Mouse (Mus musculus): ENCODE measurements around the gene 3110001I22Rik.

The 3110001I22Rik gene

DNA sequence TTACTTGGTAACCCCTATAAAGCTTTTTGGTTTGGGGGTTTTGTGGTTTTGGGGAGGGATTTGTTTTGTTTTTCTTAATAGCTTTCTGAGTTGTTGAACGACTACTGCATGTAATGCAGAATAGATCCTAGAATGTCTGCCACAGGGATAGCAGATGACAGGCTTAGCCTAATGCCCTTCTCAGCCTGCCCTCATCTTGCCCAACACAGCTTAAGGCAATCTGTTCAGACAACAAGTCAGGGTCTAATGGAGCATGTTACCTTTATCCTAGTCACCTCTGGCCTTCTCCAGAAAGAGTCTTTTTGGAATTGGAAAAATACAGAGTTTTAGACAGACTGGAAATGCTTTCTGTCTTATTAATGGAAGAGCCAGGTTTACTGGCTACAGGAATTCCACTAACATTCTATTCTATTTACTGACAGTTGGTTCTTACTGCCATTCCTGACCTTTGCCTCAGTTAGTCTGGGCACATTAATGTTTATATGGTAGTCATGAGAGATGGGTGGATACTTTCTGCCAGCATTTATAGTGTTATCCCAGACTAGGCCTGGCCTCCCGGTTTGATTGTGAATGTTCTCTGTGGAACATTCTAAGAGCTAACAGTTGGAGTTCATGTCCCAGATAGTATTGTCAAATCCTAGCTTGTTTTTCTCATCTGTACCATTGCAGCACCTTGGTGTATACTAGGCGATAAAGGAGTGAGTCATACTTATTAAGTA, 7.0 kb downstream of the 3110001I22Rik start:
- CTCF ChIA-PET: interaction anchor here in 2 of 4 experiments (0.6 to 1.4 kb wide), 3 partner anchors 22 to 39 kb away, joined by 3 to 5 read pairs (median 4); no protein-coding TSS in a partner anchor

DNA sequence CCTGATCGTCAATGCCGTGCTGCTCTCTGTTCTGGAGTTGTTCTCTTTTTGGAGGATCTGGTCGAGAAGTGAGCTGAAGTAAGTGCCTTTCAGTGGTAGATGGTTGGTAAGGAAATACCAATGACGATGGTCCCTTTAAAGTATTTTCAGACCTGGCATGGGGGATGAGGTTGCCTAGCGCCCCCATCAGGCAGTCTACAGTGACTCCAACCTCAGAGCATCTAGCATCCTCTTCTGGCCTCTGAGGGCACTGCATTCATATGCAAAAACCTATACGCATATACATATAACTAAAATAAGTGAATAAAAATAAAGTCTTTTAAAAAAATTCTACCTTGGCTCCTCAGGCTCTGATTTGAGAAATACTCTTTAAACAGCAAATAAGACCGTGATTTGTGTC, 27.3 kb downstream of the 3110001I22Rik start:
- ChIA-PET CTCF (interaction anchor here in 3 of 4 experiments (0.5 to 1.5 kb wide), 8 partner anchors 9 to 301 kb away, joined by 3 to 4 read pairs (median 3); no protein-coding TSS in a partner anchor), POLR2A (interaction anchor here in 2 of 4 experiments (0.8 to 2.1 kb wide), 5 partner anchors 19 to 81 kb away, joined by 3 to 5 read pairs (median 4); partner anchors contain the start of genes 3110001I22Rik (in 1 of the 2), Bfar (in 1 of the 2) and Rrn3 (in 1 of the 2))

More for the DNA sequence above, 7.0 kb downstream of the 3110001I22Rik start:
- POLR2A ChIA-PET: interaction anchor here in 1 of 4 experiments (0.7 to 1.6 kb wide), 3 partner anchors 20 to 54 kb away, joined by 3 to 4 read pairs (median 3); no protein-coding TSS in a partner anchor

DNA sequence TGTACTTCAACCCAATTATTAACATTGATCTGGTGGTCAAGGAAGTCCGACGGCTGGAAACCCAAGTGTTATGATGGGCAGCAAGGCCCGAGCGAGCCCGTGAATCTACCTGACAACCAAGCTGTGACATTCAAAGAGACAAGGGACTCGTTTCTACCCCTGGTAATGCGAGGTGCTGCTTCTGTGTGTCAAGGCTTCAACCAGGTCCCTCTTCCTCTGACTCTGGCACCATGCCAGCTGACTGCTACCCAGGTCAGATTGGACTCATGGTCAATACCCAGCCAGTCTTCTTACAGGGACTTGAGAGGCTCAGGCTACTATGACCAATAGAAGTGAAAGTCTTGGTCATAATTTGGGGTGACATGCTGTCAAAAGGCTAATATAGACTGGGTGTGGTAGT, 30.5 kb downstream of the 3110001I22Rik start:
- CTCF ChIA-PET: no interaction called here
- POLR2A ChIA-PET: interaction anchor here in 1 of 4 experiments (0.7 to 1.6 kb wide), 2 partner anchors 14 to 23 kb away, joined by 3 read pairs; no protein-coding TSS in a partner anchor

DNA sequence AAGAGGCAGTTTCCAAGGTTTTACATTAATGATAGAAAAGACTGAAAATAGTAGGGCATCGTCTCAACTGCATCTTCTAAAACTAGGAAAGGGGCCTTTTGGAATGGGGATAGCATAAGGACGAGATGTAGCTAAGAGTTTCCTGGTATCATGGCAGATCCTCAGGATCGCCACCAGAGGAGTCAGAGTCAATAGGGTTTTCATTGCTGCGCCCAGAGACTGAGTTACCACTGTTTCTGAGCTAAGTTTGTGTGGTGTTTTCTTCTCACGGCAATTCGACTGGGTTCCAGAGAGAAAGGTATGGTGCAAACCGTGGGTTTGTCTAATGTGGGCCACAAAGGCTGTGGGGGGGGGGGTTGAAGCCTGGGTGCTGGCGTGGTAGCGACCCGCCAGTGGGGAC, 32.9 kb downstream of the 3110001I22Rik start:
- CTCF ChIA-PET: interaction anchor here (0.6 to 3.0 kb wide), 17 partner anchors 18 to 600 kb away, joined by 3 to 13 read pairs (median 5); partner anchors contain the start of gene Pla2g10 (in 1 of the 4)
- POLR2A ChIA-PET: interaction anchor here (0.6 to 2.0 kb wide), 14 partner anchors 11 to 946 kb away, joined by 3 to 10 read pairs (median 4); partner anchors contain the start of genes Rrn3 (in 2 of the 4), 3110001I22Rik (in 1 of the 4) and Bfar (in 1 of the 4)

DNA sequence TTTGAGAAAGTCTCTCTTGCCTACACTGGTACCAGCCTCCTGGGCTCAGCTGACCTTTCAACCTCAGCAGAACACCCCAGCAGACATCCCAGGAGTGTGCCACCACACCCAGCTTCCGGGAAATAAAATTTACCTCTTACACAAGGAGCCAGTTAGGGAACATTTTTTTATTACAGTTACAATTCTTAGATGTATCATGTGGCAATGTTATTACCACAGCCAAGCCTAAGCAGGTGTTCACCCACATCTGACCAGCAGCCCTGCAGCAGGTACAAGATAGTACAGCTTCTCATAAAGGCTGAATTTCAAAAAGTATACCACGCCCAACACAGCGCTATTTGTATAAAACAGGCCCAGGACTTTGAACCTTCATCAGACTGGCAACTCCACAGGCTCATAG, 43.2 kb downstream of the 3110001I22Rik start:
- CTCF ChIA-PET: interaction anchor here in 1 of 4 experiments (0.6 to 0.9 kb wide), 2 partner anchors 57 to 77 kb away, joined by 3 to 6 read pairs; no protein-coding TSS in a partner anchor
- POLR2A ChIA-PET: interaction anchor here in 2 of 4 experiments (1.0 to 1.9 kb wide), 7 partner anchors 9 to 68 kb away, joined by 3 to 10 read pairs (median 4); no protein-coding TSS in a partner anchor

DNA sequence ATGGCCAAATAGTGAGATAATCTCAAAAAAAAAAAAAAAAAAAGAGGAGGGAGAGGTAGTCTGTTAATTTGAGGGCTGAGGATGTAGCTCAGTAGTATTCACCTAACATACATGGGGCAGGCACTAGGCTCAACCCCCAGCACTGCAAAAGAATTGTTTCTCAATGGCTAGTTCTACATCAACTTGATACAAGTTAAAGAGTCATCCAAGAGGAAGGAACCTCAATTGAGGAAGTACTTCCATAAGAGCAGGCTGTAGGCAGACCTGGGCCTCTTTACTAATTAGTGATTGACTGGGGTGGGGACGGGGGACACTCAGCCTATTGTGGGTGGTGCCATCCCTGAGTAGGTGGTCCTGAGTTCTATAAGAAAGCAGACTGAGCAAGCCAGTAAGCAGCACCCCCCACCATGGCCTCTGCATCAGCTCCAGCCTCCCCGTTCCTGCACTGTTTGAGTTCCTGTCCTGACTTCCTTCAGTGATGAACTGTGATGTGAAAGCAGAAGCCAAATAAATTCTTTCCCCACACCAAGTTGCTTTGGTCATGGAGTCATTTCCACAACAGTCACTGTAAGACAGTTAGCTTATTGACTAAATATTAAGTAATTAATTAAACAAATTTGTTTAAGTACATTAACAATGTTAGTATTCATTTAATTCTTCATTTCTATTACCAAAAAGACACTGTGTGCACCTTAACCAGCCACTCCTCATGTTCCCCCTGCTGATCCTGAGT, 45.3 kb downstream of the 3110001I22Rik start:
- CTCF ChIA-PET: interaction anchor here in 2 of 4 experiments (0.6 to 1.6 kb wide), 2 partner anchors 8 to 18 kb away, joined by 4 to 5 read pairs; no protein-coding TSS in a partner anchor

DNA sequence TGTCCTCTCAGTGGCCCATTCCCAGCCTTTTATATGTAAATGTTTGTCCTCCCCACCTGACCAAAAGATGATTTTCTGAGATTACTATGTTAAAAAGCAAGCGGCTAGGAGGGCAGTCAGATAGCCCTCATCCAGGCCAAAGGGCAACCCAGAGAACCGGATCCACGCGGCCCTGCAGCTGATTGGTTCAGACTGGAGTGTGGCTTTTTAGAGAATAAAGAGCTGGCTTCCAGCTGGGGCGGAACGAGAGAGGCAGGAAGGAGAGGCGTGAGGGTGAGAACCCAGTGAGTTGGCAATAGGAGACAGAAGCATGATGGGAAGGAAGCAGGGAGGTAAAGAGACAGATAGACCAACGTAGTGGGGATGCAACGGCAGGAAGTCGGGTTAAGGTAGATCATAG, 51.2 kb downstream of the 3110001I22Rik start:
- POLR2A ChIA-PET: interaction anchor here (0.5 to 3.7 kb wide), 16 partner anchors 9 to 96 kb away, joined by 3 to 16 read pairs (median 4); partner anchors contain the start of genes 3110001I22Rik (in 1 of the 4), Bfar (in 1 of the 4) and Ntan1 (in 1 of the 4)
- CTCF ChIA-PET: interaction anchor here in 3 of 4 experiments (0.7 to 2.0 kb wide), 4 partner anchors 10 to 82 kb away, joined by 3 to 5 read pairs (median 4); no protein-coding TSS in a partner anchor

More for the DNA sequence above, 45.3 kb downstream of the 3110001I22Rik start:
- POLR2A ChIA-PET: interaction anchor here in 2 of 4 experiments (0.5 to 1.4 kb wide), 7 partner anchors 10 to 159 kb away, joined by 3 to 6 read pairs (median 4); partner anchors contain the start of gene Rrn3 (in 1 of the 2)

DNA sequence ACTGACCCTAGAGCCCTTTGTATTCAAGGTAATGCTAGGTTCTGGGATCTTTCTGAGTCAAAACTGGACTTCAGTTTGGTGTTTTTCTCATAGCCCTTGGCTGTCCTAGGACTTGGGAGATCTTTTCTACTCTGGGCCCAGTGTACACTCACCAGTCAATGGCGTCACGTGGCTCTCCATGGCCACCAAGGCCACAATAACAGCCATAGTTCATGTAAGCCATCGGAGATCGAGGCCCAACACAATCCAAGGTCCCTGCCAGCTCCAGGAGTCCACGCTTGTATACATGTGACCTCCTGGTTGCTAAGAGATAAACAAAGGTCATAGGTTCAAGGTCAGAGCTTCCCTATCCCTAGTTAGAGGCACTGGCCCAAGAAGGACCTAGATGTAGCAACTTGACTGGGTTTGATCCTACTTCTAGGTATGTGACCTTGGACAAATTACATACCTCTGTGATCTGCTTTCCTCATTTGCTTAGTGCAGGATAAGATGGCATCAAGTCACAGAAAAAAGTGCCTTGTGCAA, 56.1 kb downstream of the 3110001I22Rik start:
- ChIA-PET CTCF (interaction anchor here in 3 of 4 experiments (0.5 to 1.0 kb wide), 5 partner anchors 58 to 470 kb away, joined by 3 to 4 read pairs (median 3); no protein-coding TSS in a partner anchor), POLR2A (interaction anchor here in 3 of 4 experiments (0.6 to 2.8 kb wide), 18 partner anchors 12 to 78 kb away, joined by 3 to 14 read pairs (median 4); partner anchors contain the start of genes 3110001I22Rik (in 2 of the 3), Rrn3 (in 2 of the 3) and Bfar (in 1 of the 3))

Measured in embryonic stem cell, embryonic (primary cell).